Mouse (Mus musculus): Measurements from ENCODE around the gene Svip.

Svip gene

DNA sequence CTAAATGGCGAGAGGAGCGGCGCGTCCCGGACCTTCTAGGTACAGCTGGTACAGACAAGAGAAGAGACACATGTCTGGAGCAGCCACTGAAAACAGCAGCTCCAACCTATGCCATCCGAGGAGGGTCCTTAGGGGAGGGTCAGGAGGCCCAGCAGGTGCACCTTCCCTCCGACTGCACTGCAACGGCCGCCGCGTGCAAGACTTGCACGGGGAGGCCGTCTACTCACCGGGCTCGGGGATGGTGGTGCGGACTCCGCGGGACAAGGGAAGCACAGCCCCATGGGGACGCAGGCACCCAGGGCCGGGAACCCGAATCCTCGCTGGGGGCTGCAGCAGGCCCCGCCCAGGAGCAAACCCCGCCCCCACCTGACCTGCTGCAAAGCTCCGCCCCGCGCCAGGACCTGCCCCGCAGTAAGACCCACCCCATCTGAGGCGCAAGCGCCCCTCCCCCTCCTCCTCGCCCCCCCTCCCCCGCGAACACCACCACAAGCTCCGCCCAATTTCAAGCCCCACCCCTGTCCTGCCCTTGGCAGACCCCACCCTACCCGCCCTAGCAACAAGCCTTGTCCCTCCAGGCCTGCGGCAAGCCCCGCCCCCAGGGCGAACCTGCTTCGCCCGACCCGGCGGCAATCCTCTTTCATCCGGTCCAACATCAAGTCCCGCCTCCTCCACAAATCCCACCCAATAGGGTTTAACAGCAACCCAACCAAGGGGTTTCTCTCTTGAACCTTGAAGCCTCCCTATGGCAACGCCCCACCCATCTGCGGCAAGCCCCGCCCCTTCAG is at the start of gene Svip:
Svip (minus strand) TSS at position 508 of the 785 bp plus-strand sequence.
- in situ Hi-C loops (cut with MboI, MseI) = no loop called here

DNA sequence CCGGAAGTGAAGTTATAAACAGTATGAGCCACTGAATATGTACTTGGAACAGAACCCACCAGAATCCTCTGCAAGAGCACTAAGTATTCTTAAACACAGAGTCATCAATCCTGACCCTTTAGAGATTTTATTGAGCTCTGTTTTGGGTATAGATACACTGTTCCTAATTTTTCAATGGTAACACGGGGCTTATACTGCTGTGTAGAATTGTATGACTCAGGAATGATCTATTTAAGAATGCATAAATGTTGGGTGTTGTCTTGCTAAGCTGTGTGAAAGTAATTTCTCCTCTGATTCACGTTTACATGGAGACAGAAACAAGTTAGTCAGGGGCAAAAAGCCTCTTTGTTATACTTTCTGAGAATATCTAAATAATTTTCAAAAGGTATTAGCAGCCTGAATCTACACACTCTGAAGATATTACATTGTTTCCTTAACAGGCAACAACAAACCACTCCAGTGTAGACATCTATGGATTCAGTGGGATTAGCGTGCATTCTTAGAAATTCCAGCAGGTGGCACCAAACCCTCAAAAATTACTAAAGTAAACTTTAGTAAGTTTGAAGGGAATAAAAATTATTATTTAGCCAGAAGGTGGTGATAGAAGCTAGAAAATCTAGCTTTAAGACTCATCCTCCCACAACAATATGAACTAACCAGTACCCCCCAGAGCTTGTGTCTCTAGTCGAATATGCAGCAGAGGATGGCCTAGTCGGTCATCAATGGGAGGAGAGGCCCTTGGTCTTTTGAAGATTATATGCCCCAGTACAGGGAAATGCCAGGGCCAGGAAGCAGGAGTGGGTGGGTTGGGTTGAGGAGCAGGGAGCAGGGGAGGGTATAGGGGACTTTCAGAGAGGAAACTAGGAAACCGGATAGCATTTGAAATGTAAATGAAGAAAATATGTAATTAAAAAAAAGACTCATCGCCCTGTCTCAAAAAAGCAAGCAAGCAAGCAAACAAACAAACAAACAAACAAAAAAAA is 32.1 kb upstream of the Svip start:
- in situ Hi-C loops (cut with MboI, MseI) = no loop called here

DNA sequence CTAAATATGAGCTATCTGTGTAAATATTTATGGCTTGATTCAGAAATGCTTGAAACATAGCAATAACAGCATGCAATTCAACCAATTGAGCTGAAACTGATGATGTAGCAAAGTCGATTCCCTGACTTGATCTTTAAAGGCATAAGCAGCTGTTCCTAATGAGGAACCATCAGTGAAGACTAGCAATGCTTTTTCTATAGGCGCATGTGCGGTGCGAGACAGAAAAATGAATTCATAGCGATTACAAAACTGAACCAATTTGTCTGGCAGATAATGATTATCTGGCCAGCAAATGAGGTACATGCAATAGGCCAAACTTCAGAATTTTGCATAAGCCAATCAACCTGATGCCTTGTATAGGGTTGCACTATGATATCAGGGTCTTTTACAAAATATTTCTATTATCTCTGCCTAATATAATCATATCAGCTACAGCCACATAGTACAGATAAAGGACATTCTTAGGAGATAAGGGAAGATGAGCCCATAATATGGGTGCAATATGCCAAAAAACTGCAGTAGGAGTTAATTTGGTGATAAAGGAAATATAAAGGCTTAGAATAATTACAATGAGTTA is 18.3 kb upstream of the Svip start:
- in situ Hi-C loops (cut with MboI, MseI) = no loop called here

DNA sequence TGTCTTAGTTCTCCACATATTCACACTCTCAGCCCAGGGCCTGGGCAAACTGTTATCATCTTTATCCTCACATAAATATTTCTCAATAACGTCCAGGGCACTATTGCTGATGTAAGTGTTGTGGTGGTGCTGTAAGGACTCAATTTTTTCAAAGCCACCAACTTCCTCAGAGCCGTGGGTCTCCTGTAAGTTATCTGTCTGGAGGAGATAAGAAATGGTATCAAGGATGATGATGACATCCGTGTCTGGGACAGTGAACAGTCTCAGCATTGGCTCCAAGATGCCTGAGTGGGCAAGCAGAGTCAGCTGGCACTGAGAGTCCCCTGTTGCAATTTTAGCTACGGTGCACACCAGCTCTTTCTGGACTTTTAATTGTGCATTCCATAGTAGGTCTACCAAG is 16.2 kb upstream of the Svip start:
- in situ Hi-C loops (cut with MboI, MseI) = no loop called here

DNA sequence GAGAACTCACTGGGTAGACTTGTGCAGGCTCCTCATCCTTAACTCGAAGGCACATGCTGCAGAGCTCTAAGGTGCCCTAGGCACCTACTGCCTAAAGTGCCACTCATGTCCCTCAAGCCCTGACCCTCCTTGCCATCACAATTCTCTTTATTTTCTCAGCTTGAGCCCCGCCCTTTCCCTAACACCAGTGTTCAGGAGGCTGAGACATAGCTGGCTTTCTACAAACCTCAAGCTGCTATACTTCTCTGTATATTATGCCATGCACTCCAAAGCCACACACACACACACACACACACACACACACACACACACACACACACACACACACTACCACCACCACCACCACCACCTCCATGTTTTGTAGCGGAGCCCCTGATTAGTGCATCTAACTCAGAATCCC is 9.8 kb upstream of the Svip start, which contains the start of gene 1700015G11Rik:
1700015G11Rik (minus strand) TSS at position 101 of the 400 bp plus-strand sequence.
- in situ Hi-C loops (cut with MboI, MseI) = no loop called here

DNA sequence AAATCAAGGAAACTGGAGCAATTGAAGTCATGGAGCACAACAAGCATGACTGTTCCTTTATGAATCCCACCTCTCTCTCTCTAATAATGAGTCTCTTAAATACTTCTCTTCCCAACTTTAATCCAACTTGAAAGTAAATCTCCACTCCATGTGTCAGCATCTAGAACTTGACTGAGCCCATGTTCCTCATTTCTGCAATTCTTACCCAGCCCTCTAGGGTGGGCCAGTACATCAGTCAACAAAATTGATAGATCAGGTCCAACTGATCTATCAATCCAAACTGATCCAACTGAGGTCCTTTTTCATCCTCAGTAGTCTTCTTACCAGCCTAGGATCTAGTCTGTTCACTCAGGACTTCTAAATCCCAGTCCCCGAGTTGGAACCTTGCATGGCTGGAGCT is 9.4 kb upstream of the Svip start:
- in situ Hi-C loops (cut with MboI, MseI) = no loop called here

DNA sequence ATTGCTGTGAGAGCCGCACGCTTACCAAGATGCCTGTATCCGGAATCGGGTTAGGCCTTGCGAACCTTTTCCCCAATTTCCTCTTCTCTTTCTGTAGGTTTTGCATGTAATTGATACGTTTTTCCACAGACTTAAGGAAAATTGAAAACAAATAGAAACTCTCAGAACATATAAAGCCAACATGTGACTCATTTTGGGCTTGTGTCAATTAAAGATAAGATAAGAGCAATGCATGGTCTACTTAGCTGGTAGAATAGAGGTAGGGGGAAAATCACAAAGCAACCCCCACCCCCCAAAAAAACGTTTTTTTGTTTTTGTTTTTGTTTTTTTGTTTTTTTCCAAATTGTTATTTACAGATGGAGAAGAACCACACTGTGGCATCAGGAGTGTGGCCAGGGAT is 7.6 kb upstream of the Svip start:
- in situ Hi-C loops (cut with MboI, MseI) = no loop called here

DNA sequence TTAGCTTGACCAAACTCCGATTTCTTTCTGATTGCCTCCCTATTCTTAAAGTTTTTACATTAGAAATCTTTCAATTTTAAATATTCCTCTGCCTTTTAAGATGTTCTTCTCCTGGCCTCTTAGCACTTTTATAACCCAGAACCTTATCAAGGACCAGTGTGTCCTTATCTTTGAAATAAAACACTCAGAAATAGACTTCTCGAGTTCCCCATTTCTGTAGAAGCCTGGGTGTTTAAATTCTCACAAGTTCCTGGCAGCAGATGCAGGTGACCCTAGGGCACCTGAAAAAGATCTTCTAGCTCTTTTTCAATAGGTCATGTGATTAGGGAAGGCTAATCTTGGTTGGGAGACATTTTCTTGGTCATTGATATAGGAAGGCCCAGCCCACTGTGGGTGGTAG is 1.3 kb upstream of the Svip start:
- in situ Hi-C loops (cut with MboI, MseI) = no loop called here

DNA sequence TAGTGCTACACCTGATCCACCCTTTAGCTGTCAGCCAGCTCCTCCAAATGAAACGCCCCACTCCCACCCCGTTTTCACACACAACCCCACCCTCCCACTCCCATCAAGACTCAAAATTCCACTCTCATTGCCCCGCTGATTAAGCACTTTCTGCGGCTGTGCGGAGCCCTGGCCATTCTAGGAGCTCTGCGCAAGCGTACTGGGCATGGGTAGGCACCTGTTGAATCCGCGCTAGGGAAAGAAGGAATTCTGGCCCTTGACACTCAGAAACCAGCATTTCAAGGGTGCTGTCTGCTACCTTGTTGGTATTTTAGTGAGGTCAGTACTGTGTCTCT is 445 bp upstream of the Svip start:
- in situ Hi-C loops (cut with MboI, MseI) = no loop called here

DNA sequence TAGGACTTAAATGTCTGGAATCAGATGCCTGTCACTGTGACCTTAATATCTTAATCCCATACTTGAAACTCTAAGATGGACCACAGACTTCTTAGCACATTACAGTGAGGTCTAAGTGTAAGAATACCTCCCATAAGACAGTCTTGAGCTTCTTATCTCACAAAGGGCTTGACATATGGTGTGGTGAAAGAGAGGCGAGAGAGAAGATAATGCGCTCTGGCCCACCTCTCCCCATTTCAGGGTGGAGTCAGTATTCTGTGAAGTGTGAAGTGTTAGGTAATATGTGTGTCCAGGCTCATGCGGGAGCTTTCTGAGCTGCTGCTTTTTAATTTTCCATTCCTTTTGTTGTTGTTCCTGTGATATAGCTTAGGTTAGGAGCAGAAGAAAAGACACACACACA is 14.8 kb downstream of the Svip start:
- in situ Hi-C loops (cut with MboI, MseI) = no loop called here

DNA sequence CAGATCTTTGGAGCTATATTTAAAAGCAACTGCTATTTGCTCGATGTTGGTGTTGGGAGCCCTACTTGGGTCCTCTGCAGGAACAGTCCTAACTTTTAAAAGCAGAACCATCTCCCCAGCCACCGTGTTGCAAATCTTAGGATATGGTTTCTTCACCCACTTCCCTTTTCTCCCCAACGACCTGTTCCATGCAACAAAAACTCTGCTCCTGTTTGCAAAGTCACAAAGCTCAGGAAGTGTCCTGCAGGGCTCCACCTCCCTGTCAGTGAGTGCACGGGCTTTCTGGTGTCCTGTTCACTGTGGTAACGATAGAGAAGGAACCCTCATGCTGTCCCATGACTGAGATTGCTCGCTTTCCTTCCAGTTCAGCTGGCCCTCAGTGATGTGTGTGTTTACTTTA is 18.9 kb downstream of the Svip start:
- in situ Hi-C loops (cut with MboI, MseI) = no loop called here

DNA sequence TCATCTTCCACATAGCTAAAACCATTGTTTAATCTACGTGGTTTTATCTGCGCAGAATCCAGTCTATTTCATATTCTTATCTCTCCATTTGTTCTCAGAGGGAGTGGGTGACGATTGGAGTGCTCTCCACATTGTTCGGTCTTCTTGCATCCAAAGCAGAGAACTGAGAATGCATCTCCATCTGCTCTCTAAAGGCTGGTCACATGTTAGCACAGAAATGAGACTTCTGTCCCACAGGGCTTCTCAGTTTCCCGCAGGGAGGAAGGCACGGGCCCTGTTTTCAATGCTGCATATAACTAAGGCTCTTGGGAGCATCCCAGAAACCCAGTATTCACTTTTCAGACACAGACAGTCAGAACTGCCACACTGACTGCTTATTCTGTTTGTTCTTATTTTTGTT is 20.1 kb downstream of the Svip start:
- in situ Hi-C loops (cut with MboI, MseI) = no loop called here

DNA sequence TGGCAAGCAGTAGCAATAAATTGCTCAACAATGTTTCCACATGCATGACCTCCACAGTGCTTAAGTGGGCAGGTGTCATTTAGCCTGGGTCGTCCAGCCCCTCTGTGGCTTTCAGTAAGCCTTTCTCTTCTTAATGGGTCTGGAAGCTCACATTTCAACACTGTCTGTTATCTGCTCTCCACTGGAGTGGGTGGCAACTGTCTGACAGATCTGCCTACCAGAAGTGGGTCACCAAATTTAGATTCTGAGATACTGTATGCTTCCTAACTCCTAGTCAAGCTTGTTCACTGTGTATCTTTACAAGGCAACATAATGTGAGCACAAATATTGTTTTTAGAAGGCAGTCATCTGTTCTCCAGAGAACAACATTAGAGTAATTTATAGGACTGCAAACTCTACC is 23.5 kb downstream of the Svip start:
- in situ Hi-C loops (cut with MboI, MseI) = no loop called here

DNA sequence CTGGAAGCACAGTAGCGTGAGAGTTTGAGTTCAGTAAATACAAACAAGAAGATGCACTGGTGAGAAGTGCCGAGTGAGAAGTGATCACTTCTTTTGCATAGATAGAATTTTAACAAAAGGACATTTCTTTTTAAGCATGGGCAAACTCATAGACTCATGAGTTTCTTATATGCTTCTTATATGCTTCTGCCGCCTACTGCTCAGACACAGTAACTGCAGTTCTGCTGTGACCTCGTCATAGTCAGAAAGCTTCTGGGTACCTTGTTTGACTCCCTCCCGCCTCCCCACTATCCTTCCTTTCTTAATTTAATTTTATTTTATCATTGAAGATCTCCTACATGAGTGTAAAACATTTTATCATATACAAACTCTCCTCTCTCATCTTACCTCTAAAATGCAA is 26.5 kb downstream of the Svip start:
- in situ Hi-C loops (cut with MboI, MseI) = loop anchor here (5.0 kb wide), 1 partner anchor 357 kb away; the partner anchor contains the start of gene Slc17a6

DNA sequence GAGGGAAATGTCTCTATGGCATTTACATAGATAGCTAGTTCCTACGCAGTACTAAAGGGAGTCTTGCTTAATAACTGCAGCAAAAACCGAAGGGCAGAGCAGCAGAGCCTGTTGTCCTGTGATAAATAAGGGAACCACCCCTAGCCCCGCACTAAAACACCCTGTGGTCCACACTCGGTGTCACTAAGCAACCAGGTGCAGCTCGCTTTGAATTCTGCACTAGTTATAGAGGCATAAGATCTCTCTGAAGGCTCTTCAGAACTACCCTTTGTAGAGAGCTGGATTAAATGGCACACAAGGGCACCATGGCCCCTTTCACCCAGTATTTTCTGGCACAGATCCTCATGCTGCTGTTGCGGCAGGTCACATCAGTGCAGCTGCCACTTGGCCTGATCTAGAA is 30.6 kb downstream of the Svip start:
- in situ Hi-C loops (cut with MboI, MseI) = loop anchor here (5.0 kb wide), 1 partner anchor 353 kb away; the partner anchor contains the start of gene Slc17a6

DNA sequence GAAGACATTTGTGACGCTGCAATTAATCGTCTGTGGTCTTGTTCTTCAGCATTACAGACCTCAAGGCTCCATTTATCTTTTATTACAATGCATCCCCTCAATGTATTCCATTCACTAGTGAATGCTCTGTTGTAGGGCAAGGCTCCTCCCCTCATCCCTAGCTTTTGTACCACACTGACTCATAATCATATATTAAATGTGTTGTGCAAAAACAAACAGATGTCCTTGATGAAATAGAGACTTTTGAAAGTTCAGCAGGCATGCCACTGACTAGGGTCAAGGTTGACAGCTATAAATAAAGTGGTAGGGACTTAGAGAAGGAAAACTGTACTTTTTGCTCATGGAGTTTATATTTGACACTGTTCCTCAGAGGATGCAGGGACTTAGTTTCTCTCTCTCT is 32.3 kb downstream of the Svip start:
- in situ Hi-C loops (cut with MboI, MseI) = no loop called here

DNA sequence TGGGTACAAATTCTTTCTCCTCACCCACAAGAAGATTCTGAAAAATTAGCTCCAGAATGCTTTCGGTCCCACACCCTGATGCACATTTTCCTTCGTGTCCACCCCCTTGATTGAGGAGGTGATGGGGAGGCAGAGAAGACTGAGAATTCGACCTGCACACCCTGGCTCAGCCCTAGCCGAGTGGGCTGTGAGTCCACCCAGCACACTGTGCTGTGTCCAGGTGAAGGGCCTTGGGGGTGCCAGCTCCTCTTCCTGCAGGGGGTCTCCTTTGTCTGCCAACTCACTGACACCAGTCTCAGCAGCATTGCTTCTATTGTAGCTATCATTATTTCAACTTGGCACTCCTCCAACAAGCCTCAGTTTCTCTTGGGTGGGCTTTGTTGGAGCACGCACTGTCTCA is 32.7 kb downstream of the Svip start:
- in situ Hi-C loops (cut with MboI, MseI) = no loop called here

DNA sequence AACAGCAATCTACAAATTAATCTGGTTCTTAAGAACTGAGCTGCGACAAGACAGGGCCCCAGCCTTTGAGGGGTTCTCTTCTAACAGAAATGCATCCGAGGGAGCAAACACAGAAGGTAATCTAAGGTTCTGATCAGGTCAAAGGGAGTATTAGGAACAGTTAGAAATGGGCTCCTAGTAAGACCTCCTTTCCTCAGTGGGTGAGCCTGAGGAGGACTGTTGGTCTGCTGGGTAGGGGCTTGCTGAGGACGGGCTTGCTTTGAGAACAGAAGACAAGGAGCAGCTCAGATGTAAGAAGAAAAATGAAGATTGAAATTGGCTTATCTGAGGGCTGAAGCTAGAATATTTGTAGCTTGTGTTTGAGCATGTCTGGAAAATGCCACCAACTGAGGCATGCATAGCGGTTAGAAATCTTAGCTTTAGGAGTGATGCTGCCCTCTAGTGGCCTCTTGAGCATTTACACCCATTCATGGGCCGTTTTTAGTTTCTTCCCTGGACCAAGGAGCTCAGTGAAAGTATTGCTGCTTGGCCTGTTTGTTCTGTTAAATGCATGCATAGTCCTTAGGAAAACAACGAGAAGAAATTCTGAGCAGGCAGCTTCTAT is 33.5 kb downstream of the Svip start:
- in situ Hi-C loops (cut with MboI, MseI) = no loop called here

DNA sequence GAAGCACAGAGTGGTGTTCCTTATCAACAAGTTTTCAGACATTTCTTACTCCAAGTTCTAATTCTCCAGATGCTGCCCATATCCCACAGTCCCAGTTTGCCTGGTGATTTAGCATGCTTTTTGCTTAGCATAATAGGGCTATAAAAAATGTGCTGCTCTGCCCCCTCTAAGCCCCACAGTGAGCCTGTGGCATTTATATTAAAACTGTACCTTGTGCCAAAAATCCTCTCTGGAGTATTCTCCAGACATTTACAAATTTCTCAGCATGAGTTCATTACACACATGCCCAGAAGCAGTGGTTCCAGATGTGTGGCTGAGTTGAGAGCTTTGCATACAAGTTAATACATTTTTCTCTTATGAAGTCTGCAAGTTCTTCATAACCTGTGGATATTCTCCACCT is 36.4 kb downstream of the Svip start:
- in situ Hi-C loops (cut with MboI, MseI) = no loop called here

DNA sequence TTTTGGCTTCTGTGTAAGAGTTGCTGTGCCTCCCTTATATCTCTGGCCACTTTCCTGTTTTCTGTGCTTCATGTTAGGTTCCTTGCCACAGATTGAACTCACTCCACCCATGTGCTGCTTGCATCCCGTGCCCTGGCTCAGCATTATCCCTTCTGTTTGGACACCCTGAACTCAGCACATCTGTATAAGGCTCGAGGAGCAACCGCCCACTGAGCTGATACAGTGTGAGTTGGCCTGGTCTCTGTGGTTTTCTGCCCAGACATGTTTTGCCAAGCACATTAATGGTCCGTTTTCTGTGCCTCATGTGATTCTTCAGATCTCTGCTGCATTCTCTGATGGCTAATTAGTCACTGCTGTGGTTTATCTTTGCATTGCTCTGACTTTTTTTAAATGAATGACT is 38.2 kb downstream of the Svip start:
- in situ Hi-C loops (cut with MboI, MseI) = no loop called here

DNA sequence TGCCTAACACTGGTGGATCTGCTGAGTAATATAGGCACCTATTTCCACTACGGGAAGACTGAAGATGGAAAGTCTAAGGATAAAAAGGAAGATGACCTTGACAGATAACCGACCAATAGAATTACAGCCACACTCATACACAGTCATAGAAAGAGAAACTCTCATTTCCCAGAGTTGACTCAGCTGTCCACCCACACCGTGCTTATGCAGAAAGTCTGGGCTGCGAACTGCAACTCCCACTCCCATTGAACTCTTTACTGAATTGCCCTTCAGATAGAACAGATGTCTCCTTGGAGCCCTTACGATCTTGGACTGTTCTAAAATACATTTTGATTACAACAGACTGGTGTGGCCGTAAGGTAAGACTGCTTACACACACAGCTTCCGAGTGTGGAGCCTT is 41.1 kb downstream of the Svip start:
- in situ Hi-C loops (cut with MboI, MseI) = no loop called here

Data from regulatory T cell (primary cell).